Mouse (Mus musculus) activated CD4-positive, CD25-positive, alpha-beta regulatory T cell (primary cell): ENCODE measurements around the gene Slx4ip. TPM values are rescaled to one million over a fixed set of nuclear protein-coding genes. Genes with fewer than 3 reads are reported as not detected.

ENCODE experiments used
- polyA plus RNA-seq, 2 experiments: library from polyadenylated mRNA; unstranded; fragments of 100-300 nt; shearing (Covaris generic); gene quantifications; one replicate each; pipeline ENCODE4 v1.2.1; 2017

Slx4ip gene
- 1 to 10 TPM; 4.7 to 5.6 TPM for polyA plus RNA-seq

DNA sequence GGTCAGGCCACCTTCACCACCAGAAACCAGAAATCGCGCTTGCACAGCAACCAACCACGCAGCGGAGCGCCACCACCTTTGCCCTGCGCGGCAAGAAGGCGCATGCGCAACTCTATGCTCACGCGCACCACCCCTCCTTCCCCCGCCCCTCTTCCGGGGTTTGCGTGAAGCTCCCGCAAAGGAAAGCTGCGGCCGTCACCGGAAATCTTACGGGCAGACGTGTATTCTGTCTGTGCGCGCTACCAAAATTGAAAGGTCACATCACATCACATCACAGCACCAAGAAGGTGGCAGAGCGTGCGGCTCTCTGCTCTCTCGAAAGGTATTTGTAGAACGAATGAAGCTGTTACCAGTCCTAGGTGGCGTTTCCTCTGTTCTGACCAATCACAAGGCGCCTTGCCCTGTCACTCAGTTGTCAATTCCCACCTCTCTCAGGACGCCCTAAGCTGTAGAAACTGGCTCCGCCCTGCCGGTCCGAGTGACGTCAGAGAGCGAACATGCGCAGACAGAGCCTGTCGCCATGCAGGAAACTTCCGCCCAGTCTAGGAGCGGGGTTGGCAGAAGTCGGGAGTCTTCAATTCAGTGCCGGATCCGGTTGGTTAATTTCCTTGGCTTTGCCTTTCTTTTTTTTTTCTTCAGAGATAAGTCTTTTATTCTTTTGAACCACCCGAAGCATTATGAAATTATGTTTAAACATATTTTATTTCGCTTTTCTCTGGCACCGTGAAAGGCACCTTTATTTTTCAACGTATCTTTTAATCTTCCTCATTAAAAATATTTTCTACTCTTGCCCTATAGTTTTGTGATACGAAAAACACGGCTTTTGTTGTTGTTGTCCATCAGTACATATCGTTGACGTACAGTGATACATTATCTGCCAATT lies at the start of gene Slx4ip, which contains the start of the genes AL731706.1 and Mkks:
TSS of gene Slx4ip (plus strand) at position 151 of the 883 bp plus-strand sequence.
TSS of gene AL731706.1 (minus strand) at position 322 of the 883 bp plus-strand sequence.
TSS of gene Mkks (minus strand) at position 322 of the 883 bp plus-strand sequence.

DNA sequence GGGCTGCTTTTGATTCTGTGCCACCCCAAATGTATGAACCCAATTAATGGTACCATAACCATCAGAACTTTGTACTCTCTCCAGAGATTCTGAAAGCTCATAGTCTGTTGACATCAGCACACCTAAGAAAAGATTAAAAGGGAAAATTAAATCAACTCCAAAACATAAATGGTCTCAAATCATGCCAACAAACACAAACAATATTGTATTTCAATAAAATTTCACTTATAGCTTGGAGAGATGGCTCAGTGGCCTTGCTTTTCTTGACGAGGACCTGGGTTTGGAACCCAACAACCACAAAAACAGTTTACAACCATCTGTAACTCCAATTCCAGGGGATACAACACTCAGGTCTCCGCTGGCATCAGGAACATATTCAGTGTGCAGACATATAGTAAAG lies 5.4 kb upstream of the Slx4ip start, which contains the start of gene AL731706.2:
TSS of gene AL731706.2 (minus strand) at position 101 of the 400 bp plus-strand sequence.

DNA sequence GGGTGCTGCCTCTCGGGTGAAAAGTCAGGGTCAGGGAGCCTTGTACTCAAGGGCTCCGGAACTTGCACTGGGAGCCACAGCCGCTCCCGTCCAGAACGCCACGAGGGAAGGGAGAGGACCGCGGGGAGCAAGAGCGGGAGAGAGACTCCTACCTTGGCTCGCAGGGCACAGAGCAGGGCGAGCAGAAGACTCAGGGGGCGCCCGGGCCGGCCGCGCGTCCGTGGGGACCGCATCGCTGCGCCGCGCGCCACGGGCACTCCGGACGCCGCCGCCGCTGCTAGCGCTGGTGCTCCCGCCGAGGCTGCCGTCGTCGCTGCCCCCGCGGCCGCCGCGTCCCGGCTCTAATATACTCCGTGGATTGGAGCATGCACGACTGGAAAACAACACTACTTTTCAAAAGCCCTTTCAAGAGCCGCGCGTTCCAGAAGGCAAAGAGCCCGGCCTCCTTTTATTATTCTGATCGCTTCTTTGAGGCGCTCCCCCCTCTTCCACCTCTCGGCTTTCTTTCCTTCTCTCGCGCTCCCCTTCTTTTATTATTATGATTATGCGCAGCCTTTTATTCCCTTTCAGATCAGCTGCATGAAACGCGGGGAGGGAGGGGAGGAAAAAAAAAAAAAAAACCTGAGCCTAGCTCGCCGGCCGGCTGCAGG lies 225.1 kb downstream of the Slx4ip start, which contains the start of gene Jag1:
TSS of gene Jag1 (minus strand) at position 620 of the 650 bp plus-strand sequence.

Other genes with a start within 250 kb of the Slx4ip start
- gene Snap25, start 177.8 kb upstream of the Slx4ip start, polyA plus RNA-seq: not detected
- 10 to 100 TPM in 1 of 2 experiments, 1 to 10 TPM in 1; 8.7 to 14.3 TPM for gene AL731706.2, start 5.5 kb upstream of the Slx4ip start, polyA plus RNA-seq
- 1 to 10 TPM; 4.1 to 7.2 TPM for gene AL731706.1, start 171 bp downstream of the Slx4ip start, polyA plus RNA-seq
- gene Mkks, start 171 bp downstream of the Slx4ip start, polyA plus RNA-seq: 10 to 100 TPM; 29.2 to 29.7 TPM
- under 1 TPM; 0.20 to 0.35 TPM for gene Jag1, start 225.4 kb downstream of the Slx4ip start, polyA plus RNA-seq